Mouse (Mus musculus) stomach, postnatal 0 days (tissue): Measurements from ENCODE around the gene Ubr3.

Experiments
- CTCF ChIP-seq: IDR thresholded peaks from 2 replicates; pipeline ENCODE4 v1.5.1; 2016; ENCODE audit warnings: antibody characterized with exemption, low read depth, mild to moderate bottlenecking, moderate library complexity
- EP300 ChIP-seq: optimal IDR thresholded peaks from 2 replicates; pipeline ENCODE3; 2016; ENCODE audit warnings: antibody characterized with exemption

DNA sequence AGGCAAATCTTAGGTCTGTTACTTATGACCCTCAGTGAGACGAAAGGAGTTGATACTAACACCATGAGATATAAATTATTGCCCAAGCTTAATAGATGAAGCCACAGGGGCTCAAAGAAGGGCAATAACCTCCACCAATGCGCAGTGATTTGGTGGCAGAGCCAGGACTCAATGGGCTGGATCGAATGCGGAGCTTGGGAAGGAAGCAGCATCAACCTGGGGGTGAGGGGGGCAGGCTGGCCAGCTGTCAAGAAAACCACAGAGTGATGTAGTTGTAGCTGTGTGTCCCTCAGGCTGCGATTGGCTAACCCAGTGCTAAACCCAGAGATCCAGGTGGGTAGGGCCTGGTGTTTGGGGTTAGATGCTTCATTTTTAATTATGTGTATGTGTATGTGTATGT, 137.8 kb downstream of the Ubr3 start:
- no peak for TF ChIP-seq CTCF
- TF ChIP-seq EP300: no peak
